Mouse (Mus musculus): Measurements from ENCODE around the gene Chrnb1. TPM values are rescaled to one million over a fixed set of nuclear protein-coding genes. Genes with fewer than 3 reads are reported as not detected.

The Chrnb1 gene
- total and polyA plus RNA-seq, 3 experiments = 0.31 to 1.6 TPM; not detected in 1

DNA sequence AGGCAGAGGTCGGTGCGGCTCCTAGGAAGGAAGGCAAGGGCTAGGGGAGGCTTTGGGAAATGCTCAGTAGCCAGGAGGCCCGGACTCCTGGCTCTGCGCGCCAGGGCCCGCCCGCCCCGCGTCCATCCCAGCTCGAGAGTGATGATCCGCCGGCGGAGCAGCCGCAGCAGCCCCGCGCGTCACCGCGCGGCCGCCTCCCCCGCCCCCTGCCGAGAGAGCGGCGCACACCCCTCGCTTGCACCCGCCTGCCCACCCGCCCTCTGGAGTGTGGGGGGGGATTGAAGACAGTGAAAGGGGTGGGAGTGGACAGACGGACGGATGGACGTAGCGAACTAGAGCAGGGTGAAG lies 41.8 kb upstream of the Chrnb1 start, which contains the start of gene Nlgn2 (continued):
- TF ChIP-seq SIN3A (IDR thresholded peaks at IDR 0.05; ENCODE audit: low read length) (peak; percentile 42; the same call in 1 of the 2 replicates), POLR2A (IDR thresholded peaks at IDR 0.05; ENCODE audit: control insufficient read depth in 1 of 2, insufficient read depth in 1 of 2, low read depth in 1 of 2, low read length in 2 of 2, poor library complexity in 1 of 2) (peak; percentile 34 to 55; a peak in 1 of 4 replicates), MAZ (IDR thresholded peaks at IDR 0.05; ENCODE audit: low read depth, low read length) (peak; percentile 85; the same call in 1 of the 2 replicates), CHD1 (IDR thresholded peaks at IDR 0.05; ENCODE audit: low read depth, low read length) (no peak), NRF1 (IDR thresholded peaks at IDR 0.05; ENCODE audit: insufficient read depth, low read depth, low read length, poor library complexity, severe bottlenecking) (peak; percentile 56; the same call in 1 of the 2 replicates), MAX (IDR thresholded peaks at IDR 0.05; ENCODE audit: low read length) (no peak), KAT2A (conservative IDR thresholded peaks at IDR 0.05; ENCODE audit: low read depth, low read length) (no peak), TCF12 (IDR thresholded peaks at IDR 0.05; ENCODE audit: low read depth, low read length) (no peak), GATA1 (IDR thresholded peaks at IDR 0.05; ENCODE audit: low read depth, low read length) (no peak)

- DNase-seq (ENCODE audit: low read depth, low spot score) = peak; percentile 41
- Histone ChIP-seq H3K79me2 (ENCODE audit: control insufficient read depth, insufficient read depth, low read length, poor library complexity) (peaks cover 1% of the 10 kb centered on the region; the same call in 1 of the 2 replicates), H3K36me3 (ENCODE audit: control insufficient read depth in 1 of 2, insufficient read depth in 2 of 2, low read length in 2 of 2) (peaks cover 0 to 14% of the 10 kb centered on the region in 2 experiments; a peak in 2 of 4 replicates), H3K4me3 (ENCODE audit: control insufficient read depth in 1 of 2, insufficient read depth in 1 of 2, low read depth in 2 of 2, low read length in 2 of 2) (peak overlapping the region; percentile 60 to 97), H3K9me3 (replicated peaks; ENCODE audit: insufficient read depth, low read length) (no peaks in the 10 kb centered on the region), H3K4me1 (ENCODE audit: control insufficient read depth in 1 of 2, insufficient read depth in 2 of 2, low read length in 2 of 2) (peaks cover 10 to 28% of the 10 kb centered on the region in 2 experiments), H3K27ac (ENCODE audit: control insufficient read depth, low read depth, low read length) (no peak overlapping the region), H3K27me3 (ENCODE audit: control insufficient read depth in 1 of 2, insufficient read depth in 2 of 2, low read length in 2 of 2) (no peaks in the 10 kb centered on the region; a peak in 1 of 4 replicates), H3K9ac (ENCODE audit: control insufficient read depth, low read depth, low read length, poor library complexity, severe bottlenecking) (peak overlapping the region; percentile 67)
- TF ChIP-seq KAT2A (conservative IDR thresholded peaks at IDR 0.05; ENCODE audit: low read depth, low read length) (no peak), POLR2AphosphoS2 (IDR thresholded peaks at IDR 0.05; ENCODE audit: low read length) (no peak), TAL1 (IDR thresholded peaks at IDR 0.05; ENCODE audit: low read length) (no peak), GABPA (IDR thresholded peaks at IDR 0.05; ENCODE audit: low read depth, low read length) (no peak), RCOR1 (IDR thresholded peaks at IDR 0.05; ENCODE audit: low read depth, low read length) (no peak), MAZ (IDR thresholded peaks at IDR 0.05; ENCODE audit: low read depth, low read length) (peak; percentile 64; the same call in 1 of the 2 replicates), ZNF384 (IDR thresholded peaks at IDR 0.05; ENCODE audit: low read depth, low read length) (no peak), UBTF (IDR thresholded peaks at IDR 0.05; ENCODE audit: borderline replicate concordance, insufficient read depth, low read depth, low read length) (0 out of 2 replicates have a peak, but pooled peaks have one; percentile 56), MYB (IDR thresholded peaks at IDR 0.05; ENCODE audit: low read depth, low read length) (no peak), TBP (IDR thresholded peaks at IDR 0.05; ENCODE audit: low read depth, low read length) (no peak), RAD21 (IDR thresholded peaks at IDR 0.05; ENCODE audit: low read depth, low read length) (no peak)
Observed at GRCm38 (mm10) chr11:69836703-69837576, 41.2 kb upstream of the Chrnb1 start.
